Mouse (Mus musculus) erythroblast, embryonic 14.5 days (primary cell): Measurements from ENCODE around the gene Whrn. TPM values are rescaled to one million over a fixed set of nuclear protein-coding genes. Genes with fewer than 3 reads are reported as not detected.

ENCODE experiments used
- H3K27me3 ChIP-seq: 2 replicates; pipeline ENCODE4 v1.6.1; 2012; ENCODE audit warnings: inconsistent platforms; ENCODE audit not compliant: control insufficient read depth
- H3K36me3 ChIP-seq: 2 replicates; pipeline ENCODE4 v1.6.1; 2012; ENCODE audit warnings: mild to moderate bottlenecking, inconsistent platforms; ENCODE audit not compliant: control insufficient read depth
- H3K4me1 ChIP-seq: 2 replicates; pipeline ENCODE4 v1.6.1; 2012; ENCODE audit warnings: inconsistent platforms; ENCODE audit not compliant: control insufficient read depth
- H3K4me3 ChIP-seq: replicated peaks from 2 replicates; pipeline ENCODE3; 2012; ENCODE audit warnings: moderate library complexity, mild to moderate bottlenecking, inconsistent platforms
- H3K9me3 ChIP-seq: 2 replicates; pipeline ENCODE4 v1.6.1; 2012; ENCODE audit warnings: low read length, inconsistent platforms, mixed read lengths; ENCODE audit not compliant: control insufficient read depth
- GATA1 ChIP-seq: IDR thresholded peaks from 2 replicates; pipeline ENCODE4 v1.6.1; 2012; ENCODE audit warnings: low read length, inconsistent platforms, mixed read lengths
- TAL1 ChIP-seq: IDR thresholded peaks from 3 replicates; pipeline ENCODE4 v1.6.1; 2012; ENCODE audit warnings: low read length, inconsistent platforms, mixed read lengths
- polyA plus RNA-seq: library from polyadenylated mRNA; stranded (reverse); fragments of >175 nt; gene quantifications from 2 replicates; pipeline ENCODE4 v1.2.3, GENCODE M21; 2012

Whrn gene
- polyA plus RNA-seq, 1 experiment: 0.04 TPM

DNA sequence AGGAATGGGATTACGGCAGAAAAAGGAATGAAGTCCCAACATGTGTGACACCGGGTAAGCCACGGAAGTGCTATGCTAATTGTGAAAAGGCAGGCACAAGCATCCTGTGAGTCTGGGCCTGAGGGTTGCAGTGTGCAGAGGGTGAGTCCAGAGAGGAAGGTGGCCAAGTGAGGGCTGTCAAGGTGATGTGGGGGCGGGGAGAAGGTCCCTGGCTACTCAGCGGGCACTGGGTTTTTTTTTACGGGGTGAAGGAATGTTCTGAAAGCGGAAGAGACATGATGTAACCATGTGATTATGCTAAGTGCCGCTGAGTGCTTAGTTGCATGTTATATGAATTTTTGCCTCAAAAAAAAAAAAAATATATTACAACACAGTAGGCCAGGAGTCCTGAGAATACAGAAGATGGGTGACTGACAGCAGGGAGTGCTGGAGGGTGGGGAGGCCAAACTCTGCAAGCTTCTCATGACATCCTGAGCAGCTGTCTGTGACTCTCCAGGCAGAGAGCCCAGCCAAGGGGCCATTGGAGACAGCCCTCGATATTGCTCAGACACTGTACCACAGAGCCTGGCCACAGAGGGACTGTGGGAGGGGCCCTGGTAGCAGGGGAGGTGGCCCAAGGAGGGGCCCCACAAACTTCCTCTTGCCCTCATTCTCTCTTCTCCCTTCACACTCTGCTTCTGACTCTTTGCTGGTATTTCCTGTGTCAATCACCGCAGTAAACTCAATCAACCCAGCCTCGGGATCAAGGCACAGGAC, 96.8 kb downstream of the Whrn start:
- H3K4me1 ChIP-seq: peaks cover 56% of the 10 kb centered on the region
- H3K27me3 ChIP-seq: no peaks in the 10 kb centered on the region
- H3K36me3 ChIP-seq: peaks cover 41% of the 10 kb centered on the region
- no peaks in the 10 kb centered on the region for H3K9me3 ChIP-seq
- H3K4me3 ChIP-seq: no peak overlapping the region
- TF ChIP-seq TAL1 (no peak), GATA1 (no peak)

DNA sequence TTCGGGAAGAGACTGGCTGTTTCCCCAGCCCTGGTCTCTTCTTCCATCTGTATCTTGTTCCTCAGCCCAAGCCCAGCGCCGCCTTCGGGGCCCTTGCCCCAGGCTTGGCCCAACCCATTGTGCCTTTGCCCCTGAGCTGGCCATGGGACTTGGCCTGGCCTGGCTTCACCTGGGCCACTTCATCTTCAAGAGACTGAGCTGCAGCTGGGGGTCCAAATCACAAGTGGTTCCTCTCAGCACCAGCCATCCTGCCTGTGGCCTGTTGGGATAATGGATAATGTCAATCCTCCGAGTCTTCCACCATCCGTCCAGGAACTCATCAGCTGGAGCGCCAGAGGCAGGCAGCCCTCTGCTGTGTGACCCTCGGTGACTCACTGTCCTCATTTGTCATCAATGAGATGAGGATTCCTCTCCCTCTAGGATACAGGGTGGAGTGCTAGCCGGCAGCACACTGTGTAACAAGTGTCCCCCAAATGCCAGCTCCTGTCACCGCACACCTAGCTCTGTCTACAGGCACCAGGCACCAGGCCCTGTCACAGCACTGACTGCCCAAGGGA, 97.7 kb downstream of the Whrn start:
- H3K27me3 ChIP-seq: no peaks in the 10 kb centered on the region
- H3K4me1 ChIP-seq: peaks cover 46% of the 10 kb centered on the region
- TF ChIP-seq TAL1 (no peak), GATA1 (no peak)
- H3K9me3 ChIP-seq: no peaks in the 10 kb centered on the region
- H3K36me3 ChIP-seq: peaks cover 49% of the 10 kb centered on the region
- no peak overlapping the region for H3K4me3 ChIP-seq

DNA sequence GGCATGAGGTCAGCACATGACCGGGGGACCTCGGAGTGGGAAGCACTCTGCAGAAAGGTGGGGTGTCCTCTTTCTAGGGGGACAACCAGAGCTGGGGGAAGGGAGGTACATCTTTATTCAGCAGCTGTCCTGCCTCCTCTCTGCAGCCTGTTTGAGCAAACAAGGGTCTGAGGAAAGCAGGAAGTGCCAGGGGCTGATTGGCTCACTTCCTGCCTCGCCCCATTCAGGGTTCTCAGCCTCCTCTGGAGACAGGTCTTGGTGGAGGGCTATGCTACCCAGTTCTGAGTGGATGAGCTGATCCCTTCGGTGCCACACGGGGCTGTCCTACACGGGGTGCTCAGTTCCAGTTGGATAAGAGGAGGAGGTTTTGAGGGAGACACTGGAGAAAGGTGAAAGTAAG, 104.5 kb downstream of the Whrn start:
- H3K9me3 ChIP-seq: no peaks in the 10 kb centered on the region
- no peak for TF ChIP-seq GATA1
- TF ChIP-seq TAL1: no peak

DNA sequence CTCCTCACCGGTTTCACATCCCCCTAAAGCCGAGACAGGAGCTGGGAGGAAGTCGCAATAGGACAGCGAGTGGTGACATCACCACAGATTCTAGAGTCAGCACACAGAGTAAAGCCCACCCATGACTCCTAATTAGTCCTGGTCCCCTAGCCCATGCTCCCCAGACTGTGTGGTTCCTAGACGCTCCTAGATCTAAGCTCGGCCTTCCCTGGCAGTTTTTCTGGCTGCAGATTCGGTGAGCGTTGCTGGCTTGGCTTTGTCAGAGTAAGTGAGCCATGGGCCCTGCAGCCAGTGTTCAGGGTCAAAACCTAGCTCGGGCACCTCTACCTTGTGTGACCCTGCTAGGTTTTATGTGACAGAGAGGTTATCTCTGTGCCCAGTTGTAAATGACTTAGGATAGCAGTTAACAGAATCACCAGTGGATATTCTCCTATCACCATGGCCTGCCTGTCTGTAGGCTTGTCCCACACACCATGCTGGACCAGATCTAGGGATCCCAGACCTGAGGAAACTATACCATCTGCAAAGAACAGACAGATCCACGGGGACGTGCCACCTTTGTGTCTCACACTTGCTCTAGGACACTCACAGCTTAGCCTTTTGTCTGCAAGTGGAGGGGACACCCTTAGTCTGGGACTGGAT, 105.8 kb downstream of the Whrn start:
- Histone ChIP-seq H3K4me1 (peaks cover 49% of the 10 kb centered on the region), H3K4me3 (no peak overlapping the region), H3K9me3 (no peaks in the 10 kb centered on the region), H3K36me3 (peaks cover 72% of the 10 kb centered on the region), H3K27me3 (no peaks in the 10 kb centered on the region)
- TF ChIP-seq GATA1 (no peak), TAL1 (no peak)

More for the DNA sequence above, 104.5 kb downstream of the Whrn start:
- Histone ChIP-seq H3K4me3 (no peak overlapping the region), H3K36me3 (peaks cover 68% of the 10 kb centered on the region), H3K27me3 (no peaks in the 10 kb centered on the region), H3K4me1 (peaks cover 38% of the 10 kb centered on the region)

DNA sequence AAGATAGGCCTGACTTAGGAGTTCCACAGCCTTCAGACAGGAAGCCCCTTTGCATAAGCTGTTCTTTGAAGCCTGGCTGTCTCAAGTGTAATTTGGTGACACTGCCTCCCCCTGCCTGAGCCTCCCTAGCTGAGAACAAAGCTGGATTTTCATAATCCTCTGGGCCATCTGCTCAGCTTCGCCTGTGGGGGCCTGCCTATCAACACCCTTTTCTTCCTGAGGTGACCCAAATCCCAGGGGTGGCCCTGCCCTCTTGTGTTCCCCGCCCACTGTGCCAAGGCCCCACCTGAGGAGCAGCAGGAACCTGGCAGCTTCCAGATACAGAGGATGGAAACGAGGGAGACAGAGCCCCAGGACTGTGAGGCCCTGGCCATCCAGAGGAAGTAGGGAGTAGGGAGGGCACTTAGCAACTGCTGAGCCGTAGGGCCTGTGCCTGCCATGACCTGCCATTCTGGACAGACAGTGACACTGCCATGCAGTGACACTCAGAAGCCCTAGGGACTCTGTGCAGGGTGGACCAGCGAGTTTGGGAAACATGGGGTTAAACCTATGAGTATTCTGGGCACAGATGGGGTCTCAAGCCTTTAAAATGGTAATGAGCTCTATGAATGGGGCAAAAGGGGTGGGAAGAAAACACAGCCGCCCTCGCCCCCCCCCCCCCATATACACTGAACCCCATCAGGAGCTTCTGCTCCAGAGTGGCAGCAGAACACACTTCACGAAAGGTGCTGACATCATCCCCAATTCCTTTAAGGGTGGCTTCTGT, 106.5 kb downstream of the Whrn start:
- Histone ChIP-seq H3K4me3 (no peak overlapping the region), H3K9me3 (no peaks in the 10 kb centered on the region)
- TF ChIP-seq GATA1 (no peak), TAL1 (no peak)

DNA sequence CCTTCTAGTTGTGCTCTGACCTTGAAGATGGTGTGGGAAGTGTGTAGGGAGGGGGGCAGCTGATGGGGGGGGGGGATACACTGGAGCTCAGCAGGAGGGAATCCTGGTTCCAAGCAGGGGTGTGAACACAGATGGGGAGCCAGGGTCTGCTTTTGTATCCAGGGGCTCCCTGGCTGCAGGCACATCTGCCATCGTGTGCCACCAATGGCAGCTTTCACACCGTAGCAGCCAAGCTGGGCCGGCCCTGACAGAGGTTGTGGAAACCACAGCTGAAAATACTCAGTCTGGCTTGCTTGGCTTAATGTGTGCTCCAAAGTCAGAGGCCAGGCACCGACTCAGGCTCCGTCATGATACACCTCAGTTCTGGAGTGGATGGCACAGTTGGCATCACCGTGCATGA, 107.8 kb downstream of the Whrn start:
- TF ChIP-seq GATA1 (no peak), TAL1 (no peak)
- Histone ChIP-seq H3K4me1 (peaks cover 68% of the 10 kb centered on the region), H3K27me3 (no peaks in the 10 kb centered on the region), H3K4me3 (no peak overlapping the region), H3K36me3 (peaks cover 69% of the 10 kb centered on the region), H3K9me3 (no peaks in the 10 kb centered on the region)

More for the DNA sequence above, 106.5 kb downstream of the Whrn start:
- no peaks in the 10 kb centered on the region for H3K27me3 ChIP-seq
- peaks cover 67% of the 10 kb centered on the region for H3K36me3 ChIP-seq
- peaks cover 55% of the 10 kb centered on the region for H3K4me1 ChIP-seq

DNA sequence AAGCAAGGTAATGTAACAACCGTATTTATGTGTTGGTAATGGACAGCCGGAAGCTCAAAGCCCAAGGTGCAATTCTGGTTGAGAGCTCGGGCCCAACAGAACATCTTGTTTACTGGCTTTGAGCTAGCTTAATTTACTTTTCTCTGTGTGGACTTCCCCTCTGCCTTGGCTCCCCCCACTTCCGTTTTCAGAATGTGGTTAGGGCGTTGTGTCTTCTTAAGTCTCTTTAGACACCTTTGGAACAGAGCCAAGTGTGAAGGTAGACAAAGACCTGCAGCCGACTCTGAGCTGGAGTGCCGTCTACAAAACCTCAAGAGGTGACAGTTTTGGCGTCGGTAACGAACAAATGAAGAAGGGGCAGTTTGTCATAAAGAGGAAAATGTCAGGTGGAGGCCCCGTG, 110.0 kb downstream of the Whrn start:
- Histone ChIP-seq H3K9me3 (no peaks in the 10 kb centered on the region), H3K36me3 (peaks cover 76% of the 10 kb centered on the region), H3K4me3 (no peak overlapping the region), H3K4me1 (peaks cover 85% of the 10 kb centered on the region), H3K27me3 (no peaks in the 10 kb centered on the region)
- no peak for TF ChIP-seq TAL1
- no peak for TF ChIP-seq GATA1

DNA sequence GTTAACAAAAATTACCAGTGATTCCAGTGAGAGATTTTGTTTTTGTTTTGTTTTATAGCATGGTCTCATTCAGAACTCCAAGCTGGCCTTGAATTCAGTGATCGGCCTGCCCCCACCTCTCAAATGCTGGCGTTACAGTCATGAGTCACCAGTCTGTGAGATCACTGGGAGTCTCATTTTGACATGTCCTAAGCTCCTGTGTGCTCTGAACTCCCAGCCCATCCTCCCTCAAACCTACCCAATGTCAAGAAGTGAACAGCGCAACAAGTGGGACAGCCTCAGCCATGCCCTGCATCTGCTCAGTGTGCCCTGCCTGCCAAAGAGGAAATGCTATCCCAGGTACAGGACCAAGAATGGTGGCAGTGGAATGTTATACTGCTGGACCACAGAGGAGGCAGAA, 110.5 kb downstream of the Whrn start:
- Histone ChIP-seq H3K9me3 (no peaks in the 10 kb centered on the region), H3K4me1 (peaks cover 85% of the 10 kb centered on the region), H3K36me3 (peaks cover 77% of the 10 kb centered on the region), H3K27me3 (no peaks in the 10 kb centered on the region), H3K4me3 (no peak overlapping the region)
- no peak for TF ChIP-seq TAL1

DNA sequence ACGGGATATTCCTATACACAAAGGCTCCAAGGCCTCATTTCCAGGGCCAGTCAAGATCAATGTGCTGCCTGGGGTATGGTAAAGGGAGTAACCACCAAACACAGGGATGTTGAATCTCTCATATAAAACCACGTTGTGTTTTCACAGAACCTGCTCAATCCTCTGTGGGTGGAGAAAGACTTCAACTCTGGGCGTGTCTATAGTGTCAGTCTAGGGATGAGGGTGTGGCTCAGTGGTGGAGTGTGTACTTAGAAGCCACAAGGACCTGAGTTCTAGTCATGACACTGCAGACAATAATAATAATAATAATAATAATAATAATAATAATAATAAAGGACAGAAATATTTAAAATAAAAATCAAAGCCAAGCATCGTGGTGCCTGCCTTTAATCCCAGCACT, 111.5 kb downstream of the Whrn start:
- TF ChIP-seq GATA1 (no peak), TAL1 (no peak)
- H3K27me3 ChIP-seq: no peaks in the 10 kb centered on the region
- peaks cover 82% of the 10 kb centered on the region for H3K4me1 ChIP-seq
- no peaks in the 10 kb centered on the region for H3K9me3 ChIP-seq
- H3K36me3 ChIP-seq: peaks cover 81% of the 10 kb centered on the region
- H3K4me3 ChIP-seq: no peak overlapping the region
